In the genomic region with DNA sequence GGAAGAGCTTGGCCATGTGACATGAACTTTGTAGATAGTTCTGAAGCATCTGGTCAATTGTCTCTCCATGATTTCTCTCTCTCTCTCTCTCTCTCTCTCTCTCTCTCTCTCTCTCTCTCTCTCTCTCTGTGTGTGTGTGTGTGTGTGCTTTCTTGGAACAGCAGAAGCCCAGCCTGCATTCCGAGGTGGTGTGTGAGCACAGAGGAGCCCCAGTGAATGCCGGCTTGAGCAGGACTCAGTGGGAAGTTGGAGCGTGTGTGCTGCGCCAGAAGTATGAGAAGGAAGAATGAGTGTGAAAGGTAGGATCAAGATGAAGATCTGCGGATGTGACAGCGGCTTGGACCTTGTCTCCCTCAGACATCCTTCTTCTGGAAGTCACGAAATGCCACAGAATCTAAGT, we compare ENCODE assay signal across 28 mouse cellular contexts. TPM values are rescaled to one million over a fixed set of nuclear protein-coding genes. Genes with fewer than 3 reads are reported as not detected.
"Had no signal": no experiment of that assay in that cellular context is flagged by ENCODE, and none has a peak within 500 bp of the region (broad histone marks: within the 10 kb centered on the region; RNA-seq: fewer than 3 reads in every experiment).

No protein-coding gene starts in this region.

- ATAC-seq: lung, postnatal 0 days; midbrain, embryonic 13.5 days; midbrain, embryonic 16.5 days had no signal

- DNase-seq: kidney, adult 18-20 months; kidney, adult 9 months; kidney, postnatal 14 days; kidney, postnatal 4 days; left cerebral cortex, postnatal 4 days; liver, embryonic 13.5 days; lung, adult 2 months; retina, postnatal 1 day; right cerebral cortex, postnatal 25 days; spleen, adult 18-20 months; thymus, postnatal 25 days had no signal

- H3K9ac ChIP-seq: limb, embryonic 13.5 days; liver, embryonic 13.5 days; midbrain, embryonic 13.5 days; neural tube, embryonic 13.5 days had no signal

- H3K9me3 ChIP-seq: limb, embryonic 13.5 days; liver, embryonic 13.5 days; megakaryocyte, embryonic 14.5 days; midbrain, embryonic 10.5 days; midbrain, embryonic 13.5 days; neural tube, embryonic 13.5 days had no signal

- H3K27ac ChIP-seq: limb, embryonic 13.5 days; liver, embryonic 13.5 days; midbrain, embryonic 10.5 days; midbrain, embryonic 13.5 days; neural tube, embryonic 13.5 days had no signal

- H3K36me3 ChIP-seq: limb, embryonic 13.5 days; liver, embryonic 13.5 days; midbrain, embryonic 10.5 days; midbrain, embryonic 13.5 days; neural tube, embryonic 13.5 days had no signal

- H3K27me3 ChIP-seq: midbrain, embryonic 13.5 days; neural tube, embryonic 13.5 days had no signal

- H3K4me1 ChIP-seq: megakaryocyte, embryonic 14.5 days; midbrain, embryonic 13.5 days; neural tube, embryonic 13.5 days had no signal

- H3K4me3 ChIP-seq: limb, embryonic 13.5 days; liver, embryonic 13.5 days; megakaryocyte, embryonic 14.5 days; midbrain, embryonic 10.5 days; midbrain, embryonic 13.5 days; myocyte; neural tube, embryonic 13.5 days had no signal

- H3K4me2 ChIP-seq: limb, embryonic 13.5 days; liver, embryonic 13.5 days; midbrain, embryonic 13.5 days; neural tube, embryonic 13.5 days had no signal

RNA-seq across cellular contexts. Expression of gene Kcne1, which starts 6.2 kb away (rescaled TPM):
- total RNA-seq: layer of hippocampus, adult 18-20 months; layer of hippocampus, postnatal 14 days; left cerebral cortex, postnatal 14 days; left cerebral cortex, postnatal 4 days; liver, adult 2 months; monocyte, adult 5-6 weeks; neutrophil, adult 5-6 weeks had no signal
- polyA plus RNA-seq: liver, adult 2 months; liver, embryonic 16.5 days; lung, adult 2 months; midbrain, embryonic 13.5 days; midbrain, embryonic 16.5 days; myocyte; neural tube, embryonic 13.5 days had no signal

RNA-seq across cellular contexts. Expression of gene Fam243, which starts 44.2 kb away (rescaled TPM):
- total RNA-seq: layer of hippocampus, adult 18-20 months; layer of hippocampus, postnatal 14 days; left cerebral cortex, adult 8-10 months; left cerebral cortex, postnatal 14 days; left cerebral cortex, postnatal 4 days; liver, adult 2 months; monocyte, adult 5-6 weeks; neutrophil, adult 5-6 weeks had no signal
- polyA plus RNA-seq: limb, embryonic 13.5 days; liver, adult 2 months; liver, embryonic 13.5 days; liver, embryonic 16.5 days; lung, adult 2 months; lung, postnatal 0 days; midbrain, embryonic 13.5 days; midbrain, embryonic 16.5 days; myocyte; neural tube, embryonic 13.5 days; urinary bladder, adult 2 months had no signal
